Mouse (Mus musculus) right cerebral cortex, adult 2 months (tissue): ENCODE data around the gene Gm15517.
A peak's percentile ranks its signal among the peaks of the same experiment; 100 is the strongest.
"Not testable (repeated sequence)": the region's sequence is repeated elsewhere in the genome, so short reads cannot be mapped to it uniquely, and the experiment has no call there.

Experiments
- DNase-seq, 2 experiments: peaks; one replicate each; pipeline ENCODE4 v3.0.0; 2021 to 2022; ENCODE audit warnings: low spot score in 2 of 2

Gm15517 gene

GRCm38 (mm10) chr7:44269397-44269796 lies 8.2 kb downstream of the Gm15517 start:
- no peak for DNase-seq

GRCm38 (mm10) chr7:44271309-44271708 lies 10.1 kb downstream of the Gm15517 start:
- DNase-seq = no peak

GRCm38 (mm10) chr7:44272546-44272945 lies 11.3 kb downstream of the Gm15517 start:
- DNase-seq = no peak

- no peak for DNase-seq
Measured at GRCm38 (mm10) chr7:44273446-44273845, 12.2 kb downstream of the Gm15517 start.

GRCm38 (mm10) chr7:44274096-44274495 lies 12.8 kb downstream of the Gm15517 start:
- no peak for DNase-seq

- no peak for DNase-seq
Measured at GRCm38 (mm10) chr7:44275546-44275945, 14.3 kb downstream of the Gm15517 start.

GRCm38 (mm10) chr7:44276461-44277249 lies 15.4 kb downstream of the Gm15517 start:
- DNase-seq = no peak

GRCm38 (mm10) chr7:44277250-44277622 lies 16.0 kb downstream of the Gm15517 start:
- peak; percentile 55 to 63 for DNase-seq

- DNase-seq = no peak
Measured at GRCm38 (mm10) chr7:44280959-44281358, 19.7 kb downstream of the Gm15517 start.

GRCm38 (mm10) chr7:44281586-44281985 lies 20.3 kb downstream of the Gm15517 start:
- peak in 1 of 2 experiments; percentile 28 for DNase-seq

- no peak for DNase-seq
Measured at GRCm38 (mm10) chr7:44287760-44288159, 26.5 kb downstream of the Gm15517 start.

- no peak for DNase-seq
Measured at GRCm38 (mm10) chr7:44290986-44291385, 29.7 kb downstream of the Gm15517 start.

GRCm38 (mm10) chr7:44291418-44291817 lies 30.2 kb downstream of the Gm15517 start:
- DNase-seq = no peak

- not testable (repeated sequence) for DNase-seq
Measured at GRCm38 (mm10) chr7:44297501-44297900, 36.3 kb downstream of the Gm15517 start.

GRCm38 (mm10) chr7:44303346-44304340 lies 42.4 kb downstream of the Gm15517 start:
- peak in 1 of 2 experiments; percentile 1 for DNase-seq

- DNase-seq = no peak
Measured at GRCm38 (mm10) chr7:44304463-44304774, 43.2 kb downstream of the Gm15517 start.

GRCm38 (mm10) chr7:44304775-44305641 lies 43.8 kb downstream of the Gm15517 start:
- DNase-seq = peak; percentile 96 to 97

- peak in 1 of 2 experiments; percentile 8 for DNase-seq
Measured at GRCm38 (mm10) chr7:44305686-44306085, 44.4 kb downstream of the Gm15517 start.

- DNase-seq = peak; percentile 2 to 3
Measured at GRCm38 (mm10) chr7:44306516-44307240, 45.4 kb downstream of the Gm15517 start, which contains the start of gene Clec11a. Gene Clec11a (minus strand): TSS chr7:44306902.

- peak; percentile 1 to 2 for DNase-seq
Measured at GRCm38 (mm10) chr7:44307261-44308020, 46.2 kb downstream of the Gm15517 start.
